Comparison of ENCODE assay signal across 8 mouse cellular contexts in genomic region chr7:127470011-127470715, GRCm38 (mm10). TPM values are rescaled to one million over a fixed set of nuclear protein-coding genes. Genes with fewer than 3 reads are reported as not detected.
DNase-seq lines count a peak whose midpoint lies in the region; ATAC-seq and TF ChIP-seq lines count a peak whose summit lies in the region.

No protein-coding gene starts in this region.

- H3K27ac ChIP-seq in kidney, adult 2 months (ENCODE audit: insufficient read depth, low read depth, low read length), result peak overlapping the region; percentile 94
- peak overlapping the region; percentile 99 for H3K27ac ChIP-seq in heart, embryonic 13.5 days (replicated peaks)
- H3K27ac ChIP-seq in limb, embryonic 10.5 days, result peak overlapping the region; percentile 94
- H3K27ac ChIP-seq in midbrain, embryonic 10.5 days (replicated peaks), result peak overlapping the region; percentile 97

- peak overlapping the region; percentile 88 for H3K9ac ChIP-seq in heart, embryonic 13.5 days

- peak overlapping the region; percentile 82 for H3K4me3 ChIP-seq in kidney, adult 2 months (ENCODE audit: insufficient read depth, low read depth, low read length)
- peak overlapping the region; percentile 72 for H3K4me3 ChIP-seq in heart, embryonic 13.5 days
- H3K4me3 ChIP-seq in limb, embryonic 10.5 days, result peak overlapping the region; percentile 89
- H3K4me3 ChIP-seq in midbrain, embryonic 10.5 days, result peak overlapping the region; percentile 92

- no peak for DNase-seq in kidney, adult 2 months
- no peak for DNase-seq in kidney, adult 8-10 months
- DNase-seq in limb, embryonic 10.5 days (ENCODE audit: low spot score), result peak; percentile 60
- DNase-seq in midbrain, embryonic 10.5 days (ENCODE audit: low spot score), result peak; percentile 50
- no peak for DNase-seq in frontal cortex, adult 2 months (ENCODE audit: extremely low spot score in 1 of 2, low spot score in 1 of 2)
- DNase-seq in right cerebral cortex, adult 18-20 months, result no peak

- H3K9me3 ChIP-seq in heart, embryonic 13.5 days, result no peaks in the 10 kb centered on the region
- H3K9me3 ChIP-seq in limb, embryonic 10.5 days (replicated peaks), result no peaks in the 10 kb centered on the region; the same call in 1 of the 2 replicates
- H3K9me3 ChIP-seq in midbrain, embryonic 10.5 days (replicated peaks), result no peaks in the 10 kb centered on the region; the same call in 1 of the 2 replicates

- WGBS in kidney, adult 2 months, result 7% methylated on average over 10 of the region's 10 CpGs
- WGBS in heart, embryonic 13.5 days, result 8% methylated on average over 10 of the region's 10 CpGs
- 13% methylated on average over 10 of the region's 10 CpGs for WGBS in limb, embryonic 10.5 days
- whole genome bisulfite sequencing in midbrain, embryonic 10.5 days, result 9% methylated on average over 10 of the region's 10 CpGs

- ATAC-seq in common myeloid progenitor, adult 5-6 weeks (replicated peaks; ENCODE audit: low read depth, poor library complexity, severe bottlenecking), result 0 out of 2 replicates have a peak, but pooled peaks have one; percentile 19
- ATAC-seq in heart, embryonic 13.5 days (ENCODE audit: extremely low read depth, insufficient number of reproducible peaks, low FRiP score, low TSS enrichment), result no peak

- H3K4me2 ChIP-seq in heart, embryonic 13.5 days, result peak overlapping the region; percentile 97

- H3K27me3 ChIP-seq in kidney, adult 2 months (replicated peaks; ENCODE audit: control insufficient read depth, insufficient read depth, low read length), result no peaks in the 10 kb centered on the region
- no peaks in the 10 kb centered on the region for H3K27me3 ChIP-seq in heart, embryonic 13.5 days (replicated peaks)
- no peaks in the 10 kb centered on the region for H3K27me3 ChIP-seq in limb, embryonic 10.5 days (ENCODE audit: low read depth, poor library complexity, severe bottlenecking)
- H3K27me3 ChIP-seq in midbrain, embryonic 10.5 days (ENCODE audit: low read depth, poor library complexity, severe bottlenecking), result no peaks in the 10 kb centered on the region

- no peak for TF ChIP-seq POLR2A in kidney, adult 2 months (IDR thresholded peaks at IDR 0.05; ENCODE audit: low read depth, low read length)

- peaks cover 2% of the 10 kb centered on the region for H3K36me3 ChIP-seq in kidney, adult 2 months (ENCODE audit: control insufficient read depth, insufficient read depth, low read length)
- H3K36me3 ChIP-seq in heart, embryonic 13.5 days, result peaks cover 64% of the 10 kb centered on the region
- peaks cover 66% of the 10 kb centered on the region for H3K36me3 ChIP-seq in limb, embryonic 10.5 days
- peaks cover 65% of the 10 kb centered on the region for H3K36me3 ChIP-seq in midbrain, embryonic 10.5 days

- TF ChIP-seq CTCF in kidney, adult 2 months (conservative IDR thresholded peaks at IDR 0.05; ENCODE audit: insufficient read depth, insufficient read length, low read depth, low read length), result no peak

- H3K4me1 ChIP-seq in kidney, adult 2 months (ENCODE audit: control insufficient read depth, insufficient read depth, low read length), result peaks cover 10% of the 10 kb centered on the region; the same call in 1 of the 2 replicates
- H3K4me1 ChIP-seq in heart, embryonic 13.5 days, result peaks cover 20% of the 10 kb centered on the region
- peaks cover 17% of the 10 kb centered on the region for H3K4me1 ChIP-seq in limb, embryonic 10.5 days
- H3K4me1 ChIP-seq in midbrain, embryonic 10.5 days, result peaks cover 25% of the 10 kb centered on the region

RNA-seq across cellular contexts. Expression of gene Fbrs, which starts 8.8 kb away (rescaled TPM):
- 19.1 and 23.7 TPM in 2 replicates for polyA plus RNA-seq in kidney, adult 2 months (2012; rRNA removed)
- total RNA-seq in common myeloid progenitor, adult 5-6 weeks (2017), result 15.1 and 30.3 TPM in 2 replicates
- polyA plus RNA-seq in heart, embryonic 13.5 days (2015; fragmentation: Nextera tagmentation; extraction: Ambion mirVana), result 7.3 and 7.7 TPM in 2 replicates
- 11.4 and 12.5 TPM in 2 replicates for polyA plus RNA-seq in limb, embryonic 10.5 days (2016; fragmentation: Nextera tagmentation; extraction: Ambion mirVana)
- 8.6 and 9.6 TPM in 2 replicates for polyA plus RNA-seq in midbrain, embryonic 10.5 days (2016; fragmentation: Nextera tagmentation; extraction: Ambion mirVana)
- polyA plus RNA-seq in frontal cortex, adult 2 months (2012; rRNA removed), result 31.6 and 33.4 TPM in 2 replicates

RNA-seq across cellular contexts. Expression of gene Prr14, which starts 10.8 kb away (rescaled TPM):
- 58.7 and 62.6 TPM in 2 replicates for polyA plus RNA-seq in kidney, adult 2 months (2012; rRNA removed)
- 19.0 and 33.8 TPM in 2 replicates for total RNA-seq in common myeloid progenitor, adult 5-6 weeks (2017)
- 27.3 and 27.7 TPM in 2 replicates for polyA plus RNA-seq in heart, embryonic 13.5 days (2015; fragmentation: Nextera tagmentation; extraction: Ambion mirVana)
- polyA plus RNA-seq in limb, embryonic 10.5 days (2016; fragmentation: Nextera tagmentation; extraction: Ambion mirVana), result 41.0 and 46.9 TPM in 2 replicates
- polyA plus RNA-seq in midbrain, embryonic 10.5 days (2016; fragmentation: Nextera tagmentation; extraction: Ambion mirVana), result 56.0 and 59.6 TPM in 2 replicates
- 42.8 and 46.1 TPM in 2 replicates for polyA plus RNA-seq in frontal cortex, adult 2 months (2012; rRNA removed)

RNA-seq across cellular contexts. Expression of gene Zfp689, which starts 21.2 kb away (rescaled TPM):
- polyA plus RNA-seq in kidney, adult 2 months (2012; rRNA removed), result 3.0 and 3.4 TPM in 2 replicates
- 3.1 and 4.8 TPM in 2 replicates for total RNA-seq in common myeloid progenitor, adult 5-6 weeks (2017)
- 5.1 and 5.2 TPM in 2 replicates for polyA plus RNA-seq in heart, embryonic 13.5 days (2015; fragmentation: Nextera tagmentation; extraction: Ambion mirVana)
- polyA plus RNA-seq in limb, embryonic 10.5 days (2016; fragmentation: Nextera tagmentation; extraction: Ambion mirVana), result 14.2 and 14.5 TPM in 2 replicates
- 13.9 and 16.4 TPM in 2 replicates for polyA plus RNA-seq in midbrain, embryonic 10.5 days (2016; fragmentation: Nextera tagmentation; extraction: Ambion mirVana)
- 5.2 and 8.1 TPM in 2 replicates for polyA plus RNA-seq in frontal cortex, adult 2 months (2012; rRNA removed)

RNA-seq across cellular contexts. Expression of gene Srcap, which starts 41.6 kb away (rescaled TPM):
- 17.0 and 18.6 TPM in 2 replicates for polyA plus RNA-seq in kidney, adult 2 months (2012; rRNA removed)
- 33.8 and 62.1 TPM in 2 replicates for total RNA-seq in common myeloid progenitor, adult 5-6 weeks (2017)
- polyA plus RNA-seq in heart, embryonic 13.5 days (2015; fragmentation: Nextera tagmentation; extraction: Ambion mirVana), result 30.9 and 33.1 TPM in 2 replicates
- 70.9 and 80.4 TPM in 2 replicates for polyA plus RNA-seq in limb, embryonic 10.5 days (2016; fragmentation: Nextera tagmentation; extraction: Ambion mirVana)
- polyA plus RNA-seq in midbrain, embryonic 10.5 days (2016; fragmentation: Nextera tagmentation; extraction: Ambion mirVana), result 52.6 and 56.1 TPM in 2 replicates
- polyA plus RNA-seq in frontal cortex, adult 2 months (2012; rRNA removed), result 29.6 and 31.3 TPM in 2 replicates

RNA-seq across cellular contexts. Expression of gene Zfp688, which starts 48.3 kb away (rescaled TPM):
- polyA plus RNA-seq in kidney, adult 2 months (2012; rRNA removed), result 19.1 TPM in 2 replicates
- total RNA-seq in common myeloid progenitor, adult 5-6 weeks (2017), result 7.7 and 11.5 TPM in 2 replicates
- polyA plus RNA-seq in heart, embryonic 13.5 days (2015; fragmentation: Nextera tagmentation; extraction: Ambion mirVana), result 13.5 and 16.3 TPM in 2 replicates
- polyA plus RNA-seq in limb, embryonic 10.5 days (2016; fragmentation: Nextera tagmentation; extraction: Ambion mirVana), result 29.5 and 37.0 TPM in 2 replicates
- 34.4 and 35.2 TPM in 2 replicates for polyA plus RNA-seq in midbrain, embryonic 10.5 days (2016; fragmentation: Nextera tagmentation; extraction: Ambion mirVana)
- polyA plus RNA-seq in frontal cortex, adult 2 months (2012; rRNA removed), result 17.9 and 18.6 TPM in 2 replicates

Comparison
In these comparisons a context has a peak if more than half of its experiments do, and no peak if none do; other contexts are left out.
1. DNase-seq: peak in limb, embryonic 10.5 days (single experiment) and midbrain, embryonic 10.5 days (single experiment); none in kidney, adult 2 months (single experiment), kidney, adult 8-10 months (0 of 2), frontal cortex, adult 2 months (0 of 2) and right cerebral cortex, adult 18-20 months (single experiment).
2. Peak in every context shown above with its lines, with median percentiles within 50 percentile points of each other: H3K27ac ChIP-seq and H3K4me3 ChIP-seq.